Mouse (Mus musculus): Measurements from ENCODE around the gene Wipf3. TPM values are rescaled to one million over a fixed set of nuclear protein-coding genes. Genes with fewer than 3 reads are reported as not detected.

The Wipf3 gene
- polyA plus RNA-seq (2017; shearing (Covaris generic)): 1 to 10 TPM in 1 of 2 experiments, under 1 TPM in 1; 0.29 to 1.4 TPM

GRCm38 (mm10) chr6:54429447-54430194, at the start of gene Wipf3:
Wipf3 (plus strand) TSS chr6:54429603.

Other genes starting within 250 kb of the Wipf3 start
- under 1 TPM; 0.37 to 0.98 TPM for gene Prr15, start 103.8 kb upstream of the Wipf3 start, polyA plus RNA-seq (2017; shearing (Covaris generic))
- gene Scrn1, start 136.9 kb downstream of the Wipf3 start, polyA plus RNA-seq (2017; shearing (Covaris generic)): under 1 TPM; 0.55 to 0.76 TPM
- 1 to 10 TPM; 5.0 to 5.3 TPM for gene Plekha8, start 165.5 kb downstream of the Wipf3 start, polyA plus RNA-seq (2017; shearing (Covaris generic))
- gene Fkbp14, start 167.7 kb downstream of the Wipf3 start, polyA plus RNA-seq (2017; shearing (Covaris generic)): 1 to 10 TPM in 1 of 2 experiments, under 1 TPM in 1; 0.83 to 1.5 TPM